Mouse (Mus musculus): Measurements from ENCODE around the gene Ism2. TPM values are rescaled to one million over a fixed set of nuclear protein-coding genes. Genes with fewer than 3 reads are reported as not detected.

Ism2 gene
- total and polyA plus RNA-seq, 3 experiments, result 0.05 TPM; not detected in 2

- Histone ChIP-seq H3K9me3 (replicated peaks) (peaks cover 9% of the 10 kb centered on the region; the same call in 1 of the 2 replicates), H3K36me3 (replicated peaks) (peaks cover 2% of the 10 kb centered on the region), H3K4me1 (ENCODE audit: insufficient read depth, low read depth, low read length) (peaks cover 4% of the 10 kb centered on the region), H3K27me3 (ENCODE audit: insufficient read depth, low read length) (peaks cover 52% of the 10 kb centered on the region), H3K4me3 (ENCODE audit: low read depth, low read length) (no peak overlapping the region)
- DNase-seq (ENCODE audit: low spot score) (no peak), ATAC-seq (ENCODE audit: extremely low read depth, insufficient number of reproducible peaks, low FRiP score, poor library complexity, severe bottlenecking) (no peak)
- TF ChIP-seq TAL1 (conservative IDR thresholded peaks at IDR 0.05; ENCODE audit: low read depth, low read length) (no peak), GATA2 (IDR thresholded peaks at IDR 0.05; ENCODE audit: borderline replicate concordance, low read depth, low read length) (no peak), POLR2AphosphoS5 (IDR thresholded peaks at IDR 0.05; ENCODE audit: insufficient replicate concordance, low read depth, low read length) (no peak), CTCF (IDR thresholded peaks at IDR 0.05; ENCODE audit: low read depth, low read length) (no peak), GATA1 (IDR thresholded peaks at IDR 0.05; ENCODE audit: borderline replicate concordance, low read length) (no peak)
Observed at GRCm38 (mm10) chr12:87284726-87285125, 14.8 kb downstream of the Ism2 start.

DNA sequence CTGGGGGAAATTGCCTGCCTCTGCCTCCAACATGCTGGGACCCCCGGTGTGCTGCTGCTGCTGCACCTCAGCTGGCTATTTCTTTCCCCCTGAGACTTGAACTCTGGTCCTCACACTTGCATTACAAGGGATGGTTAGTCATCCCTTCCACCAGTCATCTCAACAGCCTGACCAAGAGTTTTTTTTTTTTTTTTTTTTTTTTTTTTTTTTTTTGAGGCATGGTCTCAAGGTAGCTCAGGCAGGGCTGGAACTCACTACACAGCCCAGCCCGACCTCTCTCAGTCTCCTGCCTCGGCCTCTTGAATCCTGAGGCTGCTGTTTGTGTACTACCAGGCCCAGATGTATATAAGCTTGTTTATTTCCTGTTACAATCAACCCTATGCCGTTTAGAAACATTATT lies 15.2 kb downstream of the Ism2 start:
- peaks cover 52% of the 10 kb centered on the region for H3K27me3 ChIP-seq (ENCODE audit: insufficient read depth, low read length)
- no peak for ATAC-seq (ENCODE audit: extremely low read depth, insufficient number of reproducible peaks, low FRiP score, poor library complexity, severe bottlenecking)
- H3K9me3 ChIP-seq (replicated peaks), result peaks cover 9% of the 10 kb centered on the region; the same call in 1 of the 2 replicates
- no peak for TF ChIP-seq GATA1 (IDR thresholded peaks at IDR 0.05; ENCODE audit: borderline replicate concordance, low read length)
- no peak for TF ChIP-seq TAL1 (conservative IDR thresholded peaks at IDR 0.05; ENCODE audit: low read depth, low read length)
- no peak for TF ChIP-seq GATA2 (IDR thresholded peaks at IDR 0.05; ENCODE audit: borderline replicate concordance, low read depth, low read length)
- no peak for TF ChIP-seq POLR2AphosphoS5 (IDR thresholded peaks at IDR 0.05; ENCODE audit: insufficient replicate concordance, low read depth, low read length)
- TF ChIP-seq CTCF (IDR thresholded peaks at IDR 0.05; ENCODE audit: low read depth, low read length), result no peak
- H3K36me3 ChIP-seq (replicated peaks), result peaks cover 2% of the 10 kb centered on the region
- DNase-seq (ENCODE audit: low spot score), result no peak
- peaks cover 4% of the 10 kb centered on the region for H3K4me1 ChIP-seq (ENCODE audit: insufficient read depth, low read depth, low read length)
- no peak overlapping the region for H3K4me3 ChIP-seq (ENCODE audit: low read depth, low read length)

DNA sequence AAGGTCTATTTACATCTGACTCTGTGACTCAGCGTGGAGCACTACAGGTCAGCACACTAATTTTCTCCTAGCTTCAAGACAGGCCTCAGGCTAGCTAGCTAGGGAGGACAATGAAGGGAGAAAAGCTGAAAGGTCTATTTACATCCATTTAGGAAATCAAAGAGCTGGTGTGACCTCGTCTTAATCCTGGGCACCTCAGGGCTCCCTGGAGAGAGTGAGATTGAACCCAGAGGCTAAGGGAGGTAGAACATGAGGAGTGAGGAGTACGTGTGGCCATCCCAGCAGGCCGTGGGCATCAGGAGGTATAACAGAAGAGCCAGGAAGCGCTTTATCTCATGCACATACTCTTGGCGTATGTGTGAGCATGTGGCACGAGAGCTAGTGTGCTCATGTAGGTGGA lies 15.8 kb downstream of the Ism2 start:
- H3K4me1 ChIP-seq (ENCODE audit: insufficient read depth, low read depth, low read length), result peaks cover 4% of the 10 kb centered on the region
- DNase-seq (ENCODE audit: low spot score), result no peak

DNA sequence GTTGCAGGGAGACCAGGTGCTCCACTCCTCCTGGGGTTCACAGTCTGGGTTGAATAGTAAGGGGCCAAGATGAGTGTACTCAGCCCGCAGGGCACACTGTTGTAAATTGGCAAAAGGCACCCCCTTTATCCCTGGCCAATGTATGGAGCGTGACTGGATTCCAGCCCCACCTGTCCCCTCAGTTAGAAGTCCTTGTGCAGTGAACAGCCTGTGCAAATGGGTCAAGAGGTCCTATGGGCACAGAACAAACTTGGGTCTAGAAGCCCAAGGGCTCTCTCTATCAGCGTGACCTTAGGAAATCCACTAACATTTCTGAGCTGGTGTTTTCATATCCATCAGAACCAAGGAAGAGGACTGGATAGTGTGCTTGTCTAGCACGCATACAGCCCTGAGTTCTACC lies 16.8 kb downstream of the Ism2 start:
- TF ChIP-seq CTCF (IDR thresholded peaks at IDR 0.05; ENCODE audit: low read depth, low read length), result no peak
- no peak for TF ChIP-seq GATA1 (IDR thresholded peaks at IDR 0.05; ENCODE audit: borderline replicate concordance, low read length)
- 0 out of 2 replicates have a peak, but pooled peaks cover 3% of the 10 kb centered on the region for H3K9me3 ChIP-seq (replicated peaks)
- H3K27me3 ChIP-seq (ENCODE audit: insufficient read depth, low read length), result peaks cover 56% of the 10 kb centered on the region
- DNase-seq (ENCODE audit: low spot score), result no peak
- no peak overlapping the region for H3K4me3 ChIP-seq (ENCODE audit: low read depth, low read length)
- no peak for ATAC-seq (ENCODE audit: extremely low read depth, insufficient number of reproducible peaks, low FRiP score, poor library complexity, severe bottlenecking)
- H3K4me1 ChIP-seq (ENCODE audit: insufficient read depth, low read depth, low read length), result peaks cover 9% of the 10 kb centered on the region
- H3K36me3 ChIP-seq (replicated peaks), result peaks cover 10% of the 10 kb centered on the region

More for the DNA sequence above, 15.8 kb downstream of the Ism2 start:
- peaks cover 4% of the 10 kb centered on the region for H3K36me3 ChIP-seq (replicated peaks)
- no peak; the same call in 1 of the 2 replicates for ATAC-seq (ENCODE audit: extremely low read depth, insufficient number of reproducible peaks, low FRiP score, poor library complexity, severe bottlenecking)
- H3K4me3 ChIP-seq (ENCODE audit: low read depth, low read length), result no peak overlapping the region
- TF ChIP-seq POLR2AphosphoS5 (IDR thresholded peaks at IDR 0.05; ENCODE audit: insufficient replicate concordance, low read depth, low read length), result no peak
- TF ChIP-seq GATA1 (IDR thresholded peaks at IDR 0.05; ENCODE audit: borderline replicate concordance, low read length), result no peak
- no peak for TF ChIP-seq TAL1 (conservative IDR thresholded peaks at IDR 0.05; ENCODE audit: low read depth, low read length)
- no peak for TF ChIP-seq CTCF (IDR thresholded peaks at IDR 0.05; ENCODE audit: low read depth, low read length)
- no peak for TF ChIP-seq GATA2 (IDR thresholded peaks at IDR 0.05; ENCODE audit: borderline replicate concordance, low read depth, low read length)
- peaks cover 56% of the 10 kb centered on the region for H3K27me3 ChIP-seq (ENCODE audit: insufficient read depth, low read length)
- peaks cover 9% of the 10 kb centered on the region; the same call in 1 of the 2 replicates for H3K9me3 ChIP-seq (replicated peaks)

GRCm38 (mm10) chr12:87281766-87282165 lies 17.7 kb downstream of the Ism2 start:
- no peak overlapping the region for H3K4me3 ChIP-seq (ENCODE audit: low read depth, low read length)
- TF ChIP-seq CTCF (IDR thresholded peaks at IDR 0.05; ENCODE audit: low read depth, low read length) (no peak), POLR2AphosphoS5 (IDR thresholded peaks at IDR 0.05; ENCODE audit: insufficient replicate concordance, low read depth, low read length) (no peak), TAL1 (conservative IDR thresholded peaks at IDR 0.05; ENCODE audit: low read depth, low read length) (no peak), GATA1 (IDR thresholded peaks at IDR 0.05; ENCODE audit: borderline replicate concordance, low read length) (no peak), GATA2 (IDR thresholded peaks at IDR 0.05; ENCODE audit: borderline replicate concordance, low read depth, low read length) (no peak)
- H3K27me3 ChIP-seq (ENCODE audit: insufficient read depth, low read length), result peaks cover 48% of the 10 kb centered on the region
- no peaks in the 10 kb centered on the region for H3K9me3 ChIP-seq (replicated peaks)
- H3K36me3 ChIP-seq (replicated peaks), result peaks cover 19% of the 10 kb centered on the region
- DNase-seq (ENCODE audit: low spot score) (no peak), ATAC-seq (ENCODE audit: extremely low read depth, insufficient number of reproducible peaks, low FRiP score, poor library complexity, severe bottlenecking) (no peak)
- peaks cover 10% of the 10 kb centered on the region for H3K4me1 ChIP-seq (ENCODE audit: insufficient read depth, low read depth, low read length)

GRCm38 (mm10) chr12:87279879-87280278 lies 19.6 kb downstream of the Ism2 start:
- ATAC-seq (ENCODE audit: extremely low read depth, insufficient number of reproducible peaks, low FRiP score, poor library complexity, severe bottlenecking), result no peak
- Histone ChIP-seq H3K4me1 (ENCODE audit: insufficient read depth, low read depth, low read length) (peaks cover 29% of the 10 kb centered on the region), H3K27me3 (ENCODE audit: insufficient read depth, low read length) (peaks cover 35% of the 10 kb centered on the region), H3K36me3 (replicated peaks) (peaks cover 38% of the 10 kb centered on the region), H3K9me3 (replicated peaks) (no peaks in the 10 kb centered on the region), H3K4me3 (ENCODE audit: low read depth, low read length) (no peak overlapping the region)
- DNase-seq (ENCODE audit: low spot score), result no peak
- no peak for TF ChIP-seq CTCF (IDR thresholded peaks at IDR 0.05; ENCODE audit: low read depth, low read length)
- no peak for TF ChIP-seq GATA1 (IDR thresholded peaks at IDR 0.05; ENCODE audit: borderline replicate concordance, low read length)
- TF ChIP-seq POLR2AphosphoS5 (IDR thresholded peaks at IDR 0.05; ENCODE audit: insufficient replicate concordance, low read depth, low read length), result no peak
- no peak for TF ChIP-seq GATA2 (IDR thresholded peaks at IDR 0.05; ENCODE audit: borderline replicate concordance, low read depth, low read length)
- no peak for TF ChIP-seq TAL1 (conservative IDR thresholded peaks at IDR 0.05; ENCODE audit: low read depth, low read length)
